Mouse (Mus musculus) heart, embryonic 12.5 days (tissue): ENCODE data around the gene Catsperd. TPM values are rescaled to one million over a fixed set of nuclear protein-coding genes. Genes with fewer than 3 reads are reported as not detected.
"Not testable (repeated sequence)": the region's sequence is repeated elsewhere in the genome, so short reads cannot be mapped to it uniquely, and the experiment has no call there.

Experiments used
- ATAC-seq: fragments of 200-750 bp; cut with Nextera tagmentation; 2 replicates; pipeline ENCODE4 v1.8.0; 2017; ENCODE audit warnings: moderate TSS enrichment, moderate library complexity; ENCODE audit not compliant: insufficient number of reproducible peaks, low FRiP score
- H3K27ac ChIP-seq: fragments of 300-500 bp; sonication (generic); 2 replicates; pipeline ENCODE4 v1.5.1; 2016; ENCODE audit warnings: mild to moderate bottlenecking, moderate library complexity; ENCODE audit not compliant: poor library complexity, severe bottlenecking
- H3K27me3 ChIP-seq: fragments of 300-500 bp; sonication (generic); replicated peaks from 2 replicates; pipeline ENCODE4 v1.6.1; 2016; ENCODE audit warnings: mild to moderate bottlenecking, moderate library complexity
- H3K36me3 ChIP-seq: fragments of 300-500 bp; sonication (generic); 2 replicates; pipeline ENCODE4 v1.6.1; 2016; ENCODE audit warnings: mild to moderate bottlenecking, moderate library complexity
- H3K4me1 ChIP-seq: fragments of 300-500 bp; sonication (generic); replicated peaks from 2 replicates; pipeline ENCODE4 v1.6.1; 2016; ENCODE audit warnings: mild to moderate bottlenecking
- H3K4me2 ChIP-seq: fragments of 300-500 bp; sonication (generic); 2 replicates; pipeline ENCODE4 v1.6.1; 2016; ENCODE audit warnings: mild to moderate bottlenecking, moderate library complexity
- H3K4me3 ChIP-seq: fragments of 300-500 bp; sonication (generic); 2 replicates; pipeline ENCODE4 v1.5.1; 2016; ENCODE audit warnings: mild to moderate bottlenecking
- H3K9ac ChIP-seq: fragments of 300-500 bp; sonication (generic); 2 replicates; pipeline ENCODE4 v1.6.1; 2016; ENCODE audit warnings: mild to moderate bottlenecking, moderate library complexity
- H3K9me3 ChIP-seq: fragments of 300-500 bp; sonication (generic); replicated peaks from 2 replicates; pipeline ENCODE4 v1.6.1; 2016; ENCODE audit warnings: mild to moderate bottlenecking, moderate library complexity
- WGBS: fragments of 180-500 bp; shearing (Covaris S2); methylation state at CpG from one replicate; pipeline ENCODE4 v1.1.7; 2016; 5-methylcytosine and 5-hydroxymethylcytosine counted together
- polyA plus RNA-seq: library from polyadenylated mRNA; unstranded; fragments of >200 nt; fragmentation: Nextera tagmentation; extraction: Ambion mirVana; gene quantifications from 2 replicates; pipeline ENCODE4 v1.2.1, GENCODE M21; 2016

Gene Catsperd
- polyA plus RNA-seq, 1 experiment from 2014 or later = 0.42 TPM

DNA sequence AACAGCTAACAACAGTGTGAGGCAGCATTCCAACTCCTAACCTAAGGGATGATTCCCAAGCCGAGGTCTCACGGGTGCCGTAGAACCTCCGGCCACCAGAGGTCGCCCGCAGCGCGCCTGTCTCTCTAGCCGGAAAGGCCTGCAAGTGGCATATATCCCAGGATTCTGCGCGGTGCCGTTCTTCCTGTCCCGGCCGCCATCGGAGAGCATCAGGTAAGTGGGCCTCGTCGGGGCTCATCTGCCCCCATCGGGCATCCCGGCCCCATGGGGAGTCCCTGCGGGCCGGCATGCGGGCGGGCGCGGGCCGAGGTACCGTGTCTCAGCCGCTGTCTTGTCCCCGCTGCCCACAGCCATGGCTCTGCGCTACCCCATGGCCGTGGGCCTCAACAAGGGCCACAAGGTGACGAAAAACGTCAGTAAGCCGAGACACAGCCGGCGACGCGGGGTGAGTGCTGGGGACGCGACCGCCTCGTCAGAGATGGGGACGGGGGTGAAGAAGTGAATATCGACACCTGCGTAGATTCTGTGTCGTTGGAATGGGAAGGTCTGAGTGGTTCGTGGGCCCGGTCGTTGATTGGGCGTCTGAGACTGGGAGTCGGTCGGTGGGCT, 14.6 kb upstream of the Catsperd start, which contains the start of gene Rpl36:
Gene Rpl36, plus strand, starts transcription at position 181 of the 609 bp plus-strand sequence.
- H3K4me2 ChIP-seq = peak within 1 kb of the TSS; percentile 97
- ATAC-seq = peak; percentile 49
- under 1% methylated on average over 52 of the region's 52 CpGs for WGBS
- H3K9me3 ChIP-seq = no peaks in the 10 kb centered on the region
- peak within 1 kb of the TSS; percentile 85 for H3K4me3 ChIP-seq
- no peaks in the 10 kb centered on the region for H3K27me3 ChIP-seq
- H3K4me1 ChIP-seq = peaks cover 45% of the 10 kb centered on the region
- H3K9ac ChIP-seq = peak within 1 kb of the TSS; percentile 94
- H3K36me3 ChIP-seq = peaks cover 43% of the 10 kb centered on the region
- H3K27ac ChIP-seq = peak within 1 kb of the TSS; percentile 88

DNA sequence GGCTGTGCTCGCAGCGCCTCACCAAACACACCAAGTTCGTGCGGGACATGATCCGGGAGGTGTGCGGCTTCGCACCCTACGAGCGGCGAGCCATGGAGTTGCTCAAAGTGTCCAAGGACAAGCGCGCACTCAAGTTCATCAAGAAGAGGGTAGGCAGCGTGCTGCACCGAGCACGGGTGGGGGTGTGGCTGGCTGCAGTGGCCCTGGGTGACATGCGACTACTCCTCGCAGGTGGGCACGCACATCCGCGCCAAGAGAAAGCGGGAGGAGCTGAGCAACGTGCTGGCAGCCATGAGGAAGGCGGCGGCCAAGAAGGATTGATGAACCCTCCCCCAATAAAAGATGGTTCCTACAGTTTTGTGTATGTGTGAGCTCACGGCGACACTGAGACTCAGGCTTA, 14.1 kb upstream of the Catsperd start:
- not testable (repeated sequence) for H3K9me3 ChIP-seq, ATAC-seq, H3K27me3 ChIP-seq
- peak overlapping the region; percentile 88 for H3K27ac ChIP-seq
- H3K4me3 ChIP-seq = peak overlapping the region; percentile 85
- H3K36me3 ChIP-seq = peaks cover 48% of the 10 kb centered on the region
- peak overlapping the region; percentile 94 for H3K9ac ChIP-seq
- WGBS = under 1% methylated on average over 26 of the region's 26 CpGs
- peak overlapping the region; percentile 97 for H3K4me2 ChIP-seq
- H3K4me1 ChIP-seq = peaks cover 39% of the 10 kb centered on the region

DNA sequence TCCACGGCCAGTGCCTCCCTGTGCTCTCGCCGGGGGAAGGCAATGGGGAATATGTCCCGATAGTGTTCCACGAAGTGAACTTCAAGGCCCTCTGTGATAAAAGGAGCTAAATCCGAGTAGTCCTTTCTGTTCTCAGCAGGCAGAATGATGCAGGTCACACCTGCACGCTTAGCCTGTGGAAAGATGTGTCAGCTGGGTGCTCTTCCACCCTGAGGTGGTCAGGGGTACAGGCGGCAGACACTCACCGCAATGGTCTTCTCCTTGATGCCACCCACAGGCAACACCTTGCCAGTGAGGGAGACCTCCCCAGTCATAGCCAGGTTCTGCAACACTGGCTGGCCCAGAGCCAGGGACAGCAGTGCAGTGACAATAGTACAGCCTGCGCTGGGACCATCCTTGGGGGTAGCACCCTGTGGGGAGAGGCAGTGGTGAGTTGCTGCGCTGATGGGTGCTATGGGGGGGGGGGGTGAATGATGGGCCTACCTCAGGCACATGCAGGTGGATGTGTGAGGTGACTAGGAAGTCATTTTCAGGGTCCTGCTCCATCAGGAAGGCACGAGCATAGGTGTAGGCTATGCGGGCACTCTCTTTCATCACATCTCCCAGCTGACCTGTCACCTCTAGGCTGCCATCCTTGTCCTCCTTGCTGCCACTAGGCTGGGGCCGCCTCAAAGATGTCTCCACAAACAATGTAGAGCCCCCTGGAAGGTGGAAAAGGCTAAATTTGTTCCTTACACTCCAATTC, 13.4 kb upstream of the Catsperd start:
- Histone ChIP-seq H3K4me1 (peaks cover 37% of the 10 kb centered on the region), H3K27ac (no peak overlapping the region), H3K4me3 (peak overlapping the region; percentile 85), H3K4me2 (peak overlapping the region; percentile 97), H3K9me3 (no peaks in the 10 kb centered on the region), H3K27me3 (no peaks in the 10 kb centered on the region), H3K9ac (peak overlapping the region; percentile 94), H3K36me3 (peaks cover 55% of the 10 kb centered on the region)
- 28% methylated on average over 14 of the region's 14 CpGs for WGBS
- no peak for ATAC-seq

DNA sequence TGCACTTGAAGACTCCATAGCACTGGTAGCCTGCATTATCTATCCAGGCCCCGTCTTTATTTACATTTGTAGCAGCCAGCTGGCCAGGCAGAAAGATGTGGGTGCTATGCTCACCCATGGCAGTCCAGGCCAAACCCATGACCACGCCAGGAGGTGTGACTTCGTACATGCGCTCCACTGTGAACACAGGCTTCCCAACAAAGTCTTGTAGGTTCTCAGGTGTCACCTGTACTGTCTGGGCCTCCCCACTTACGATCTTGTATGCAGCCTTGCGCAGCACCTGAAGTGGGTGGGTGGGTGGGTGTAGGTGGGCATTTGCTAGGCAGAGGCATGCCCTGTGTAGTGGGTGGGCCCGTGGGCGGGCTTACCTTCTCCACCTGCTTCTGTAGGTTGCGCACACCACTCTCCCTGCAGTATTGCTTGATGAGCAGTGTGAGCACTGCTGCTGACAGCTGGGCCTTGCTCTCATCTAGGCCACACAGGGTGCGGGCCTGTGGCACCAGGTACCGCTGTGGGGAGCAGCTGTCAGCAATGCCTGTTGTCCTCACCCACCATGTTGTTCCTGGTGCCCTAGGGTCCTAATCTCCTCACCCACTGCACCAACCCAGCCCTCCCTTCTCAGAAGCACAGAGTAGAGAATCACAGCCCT, 12.7 kb upstream of the Catsperd start:
- H3K4me2 ChIP-seq = peak overlapping the region; percentile 97
- no peak for ATAC-seq
- H3K36me3 ChIP-seq = peaks cover 62% of the 10 kb centered on the region
- H3K4me1 ChIP-seq = peaks cover 36% of the 10 kb centered on the region
- H3K27ac ChIP-seq = no peak overlapping the region
- WGBS = 84% methylated on average over 11 of the region's 11 CpGs
- H3K9ac ChIP-seq = peak overlapping the region; percentile 94
- no peaks in the 10 kb centered on the region for H3K9me3 ChIP-seq
- peak overlapping the region; percentile 85 for H3K4me3 ChIP-seq
- no peaks in the 10 kb centered on the region for H3K27me3 ChIP-seq

DNA sequence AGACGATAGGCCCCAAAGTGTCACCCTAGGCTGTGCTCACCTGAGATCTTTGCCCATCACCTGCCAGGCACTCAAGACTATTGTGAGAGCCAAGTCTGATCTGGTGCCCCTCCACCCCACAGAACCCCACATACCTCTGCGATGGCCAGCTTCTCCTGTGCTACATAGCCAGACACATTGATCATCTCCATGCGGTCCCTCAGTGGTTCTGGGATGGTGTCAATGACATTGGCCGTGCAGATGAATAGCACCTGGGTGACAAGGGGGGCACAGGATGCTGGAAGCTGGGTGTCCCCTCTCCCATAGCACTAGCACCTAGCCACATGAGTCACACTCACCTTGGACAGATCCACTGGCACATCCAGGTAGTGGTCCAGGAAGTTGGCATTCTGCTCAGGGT, 12.2 kb upstream of the Catsperd start:
- no peak for ATAC-seq
- no peak overlapping the region for H3K4me2 ChIP-seq
- peaks cover 33% of the 10 kb centered on the region for H3K4me1 ChIP-seq
- H3K27ac ChIP-seq = no peak overlapping the region
- no peak overlapping the region for H3K9ac ChIP-seq
- no peaks in the 10 kb centered on the region for H3K27me3 ChIP-seq
- no peak overlapping the region for H3K4me3 ChIP-seq
- H3K9me3 ChIP-seq = no peaks in the 10 kb centered on the region
- peaks cover 67% of the 10 kb centered on the region for H3K36me3 ChIP-seq
- WGBS = 89% methylated on average over 4 of the region's 4 CpGs

DNA sequence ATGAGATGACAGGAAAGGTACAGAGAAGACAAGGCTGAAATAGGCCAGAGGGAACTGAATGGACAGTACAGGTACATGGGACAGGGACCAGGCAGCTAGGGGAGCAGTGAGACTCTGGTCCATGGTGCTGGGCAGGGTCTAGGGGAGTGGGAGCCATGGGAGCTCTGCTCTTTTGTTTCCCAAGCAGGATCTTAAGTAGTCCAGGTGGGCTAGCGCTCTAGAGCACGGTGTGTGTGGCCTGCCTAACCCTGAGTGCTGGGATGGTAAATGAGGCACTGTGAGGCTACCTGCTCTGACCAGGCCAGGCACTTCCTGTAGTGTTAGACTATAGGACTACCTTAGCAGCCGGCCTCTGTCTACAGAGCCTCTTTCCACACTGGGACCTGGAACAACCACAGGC, 11.2 kb upstream of the Catsperd start:
- no peak overlapping the region for H3K4me2 ChIP-seq
- H3K4me3 ChIP-seq = no peak overlapping the region
- 92% methylated on average over 3 of the region's 3 CpGs for whole genome bisulfite sequencing
- H3K27me3 ChIP-seq = no peaks in the 10 kb centered on the region
- no peak overlapping the region for H3K27ac ChIP-seq
- no peak overlapping the region for H3K9ac ChIP-seq
- H3K9me3 ChIP-seq = no peaks in the 10 kb centered on the region
- H3K36me3 ChIP-seq = peaks cover 75% of the 10 kb centered on the region
- H3K4me1 ChIP-seq = peaks cover 25% of the 10 kb centered on the region
- no peak for ATAC-seq

DNA sequence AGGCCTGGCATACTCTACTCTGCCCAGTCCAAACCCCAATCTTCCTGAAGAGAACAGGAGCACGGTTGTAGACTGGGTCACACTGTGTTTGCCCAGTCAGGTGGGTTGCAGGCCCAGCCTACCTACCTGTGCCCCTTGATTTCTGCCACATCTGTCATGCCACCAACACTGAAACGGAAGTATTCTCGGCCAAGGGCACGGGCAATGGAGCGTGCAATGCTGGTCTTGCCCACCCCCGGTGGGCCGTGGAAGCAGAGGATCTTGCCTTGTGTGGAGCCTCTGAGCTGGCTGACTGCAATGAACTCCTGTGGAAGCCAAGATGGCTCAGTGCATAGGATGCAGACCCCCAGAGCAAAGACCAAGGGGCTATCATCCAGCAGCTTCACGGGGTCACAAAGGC, 10.3 kb upstream of the Catsperd start:
- no peak for ATAC-seq
- H3K27ac ChIP-seq = no peak overlapping the region
- WGBS = 88% methylated on average over 8 of the region's 8 CpGs
- H3K36me3 ChIP-seq = peaks cover 85% of the 10 kb centered on the region
- no peak overlapping the region for H3K4me3 ChIP-seq
- no peak overlapping the region for H3K9ac ChIP-seq
- H3K4me1 ChIP-seq = peaks cover 17% of the 10 kb centered on the region
- no peaks in the 10 kb centered on the region for H3K27me3 ChIP-seq
- no peaks in the 10 kb centered on the region for H3K9me3 ChIP-seq
- no peak overlapping the region for H3K4me2 ChIP-seq

DNA sequence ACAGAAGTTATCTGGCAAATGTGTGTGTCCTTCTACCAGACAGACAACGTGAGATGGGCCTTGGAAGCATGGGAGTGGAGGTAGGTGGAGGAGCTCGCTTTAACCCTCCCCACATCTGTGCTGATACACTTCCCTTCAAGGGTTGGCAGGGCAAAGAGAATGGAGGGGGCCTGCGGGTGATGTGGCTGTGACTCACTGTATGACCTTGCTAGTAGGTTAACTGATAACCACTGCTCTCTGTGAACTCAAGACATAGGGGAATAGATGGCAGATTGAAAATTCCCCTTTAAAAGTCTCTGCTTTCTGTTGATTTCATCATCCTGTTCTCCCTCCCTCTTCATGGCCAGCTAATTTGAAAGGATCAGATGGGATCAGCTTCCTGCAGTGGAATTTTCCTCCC, 2.4 kb upstream of the Catsperd start:
- no peaks in the 10 kb centered on the region for H3K9me3 ChIP-seq
- peak overlapping the region; percentile 31; the same call in 1 of the 2 replicates for H3K9ac ChIP-seq
- no peak overlapping the region for H3K27ac ChIP-seq
- peaks cover 40% of the 10 kb centered on the region for H3K36me3 ChIP-seq
- peak overlapping the region; percentile 35 for H3K4me2 ChIP-seq
- no peak for ATAC-seq
- no peak overlapping the region; the same call in 1 of the 2 replicates for H3K4me3 ChIP-seq
- 55% methylated on average over 3 of the region's 3 CpGs for WGBS
- peaks cover 22% of the 10 kb centered on the region for H3K4me1 ChIP-seq
- H3K27me3 ChIP-seq = no peaks in the 10 kb centered on the region; the same call in 1 of the 2 replicates

DNA sequence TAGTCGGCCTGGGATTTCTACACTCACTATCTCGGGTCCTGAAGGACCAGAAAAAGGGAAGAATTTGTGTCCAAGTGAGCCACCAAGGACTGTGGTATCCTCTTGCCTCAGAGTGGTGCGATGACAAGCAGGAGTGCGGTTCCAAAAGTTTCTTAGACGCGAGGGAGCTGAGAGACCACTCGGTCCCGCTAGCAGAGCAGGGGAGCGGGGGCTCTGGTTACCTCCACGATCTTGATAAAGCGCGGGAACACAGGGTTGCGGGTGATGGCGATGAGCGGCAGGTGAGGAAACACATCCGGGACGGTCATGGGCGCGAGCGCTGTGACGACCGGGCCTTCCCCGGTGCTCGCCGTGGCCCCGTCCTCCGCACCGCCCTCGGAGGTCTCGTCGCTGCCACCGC, 1.7 kb upstream of the Catsperd start:
- Histone ChIP-seq H3K4me1 (peaks cover 22% of the 10 kb centered on the region), H3K4me3 (peak overlapping the region; percentile 83), H3K36me3 (peaks cover 33% of the 10 kb centered on the region), H3K4me2 (peak overlapping the region; percentile 98), H3K27ac (peak overlapping the region; percentile 60), H3K27me3 (no peaks in the 10 kb centered on the region; the same call in 1 of the 2 replicates), H3K9ac (peak overlapping the region; percentile 95), H3K9me3 (no peaks in the 10 kb centered on the region)
- under 1% methylated on average over 32 of the region's 32 CpGs for WGBS
- 0 out of 2 replicates have a peak, but pooled peaks have one; percentile 0 for ATAC-seq

DNA sequence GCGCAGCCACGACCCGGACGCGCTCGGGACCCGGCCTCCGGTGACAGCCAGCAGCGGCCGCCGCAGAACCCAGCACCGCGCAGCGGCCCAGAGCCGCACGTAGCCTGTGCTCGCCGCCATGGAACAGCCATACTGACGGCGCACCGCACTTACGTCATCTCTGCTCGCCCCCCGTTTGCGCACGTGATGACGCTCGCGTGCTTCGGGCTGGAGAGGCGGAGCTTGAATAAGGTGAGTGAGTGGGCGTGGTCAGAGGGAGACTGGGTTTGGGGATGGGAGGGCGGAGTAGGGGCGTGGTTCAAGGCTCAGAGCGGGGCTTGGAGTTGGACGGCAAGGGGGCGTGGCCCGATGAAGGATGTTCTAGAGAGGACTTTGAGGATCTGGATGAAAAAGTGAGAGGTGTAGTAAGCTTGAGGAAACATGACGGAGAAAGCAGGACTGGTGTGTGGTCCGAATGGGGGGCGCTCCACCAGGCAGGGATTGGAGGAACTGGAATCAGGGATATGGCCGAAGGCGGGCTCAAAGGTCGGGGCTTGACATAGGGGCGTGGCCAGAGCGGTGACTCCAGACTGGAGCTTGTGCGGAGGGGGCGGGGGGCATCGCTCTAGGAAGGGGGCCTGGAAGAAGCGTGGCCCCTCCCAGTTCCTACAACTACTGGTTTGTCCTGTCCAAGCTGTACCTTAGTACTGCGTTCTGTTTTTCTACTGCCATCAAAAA, 1.0 kb upstream of the Catsperd start, which contains the start of gene Lonp1:
Gene Lonp1, minus strand, starts transcription at position 134 of the 717 bp plus-strand sequence.
- Histone ChIP-seq H3K27ac (peak within 1 kb of the TSS; percentile 60), H3K9me3 (no peaks in the 10 kb centered on the region), H3K4me1 (peaks cover 22% of the 10 kb centered on the region), H3K4me3 (peak within 1 kb of the TSS; percentile 83), H3K36me3 (peaks cover 27% of the 10 kb centered on the region), H3K27me3 (no peaks in the 10 kb centered on the region; the same call in 1 of the 2 replicates), H3K4me2 (peak within 1 kb of the TSS; percentile 98), H3K9ac (peak within 1 kb of the TSS; percentile 95)
- peak; percentile 97 for ATAC-seq
- WGBS = 0% methylated on average over 51 of the region's 51 CpGs
